Mouse (Mus musculus) G1E (cell line): ENCODE measurements around the gene Psma6. TPM values are rescaled to one million over a fixed set of nuclear protein-coding genes. Genes with fewer than 3 reads are reported as not detected.
A peak's percentile ranks its signal among the peaks of the same experiment; 100 is the strongest.

Source experiments
- ATAC-seq: 2 replicates; pipeline ENCODE4 v1.8.0; 2016; ENCODE audit warnings: mild to moderate bottlenecking; ENCODE audit not compliant: insufficient number of reproducible peaks, poor library complexity, low FRiP score, severe bottlenecking; ENCODE audit errors: extremely low read depth
- DNase-seq: peaks from one replicate; pipeline ENCODE4 v3.0.0; 2012; ENCODE audit warnings: low spot score
- H3K27me3 ChIP-seq: 2 replicates; pipeline ENCODE4 v1.6.1; 2012; ENCODE audit warnings: mild to moderate bottlenecking, low read length, inconsistent platforms; ENCODE audit not compliant: insufficient read depth
- H3K36me3 ChIP-seq: replicated peaks from 2 replicates; pipeline ENCODE3; 2012; ENCODE audit warnings: mild to moderate bottlenecking, inconsistent platforms
- H3K4me1 ChIP-seq: 2 replicates; pipeline ENCODE4 v1.6.1; 2012; ENCODE audit warnings: low read depth, low read length, inconsistent platforms, mixed read lengths; ENCODE audit not compliant: insufficient read depth
- H3K4me3 ChIP-seq: 2 replicates; pipeline ENCODE4 v1.5.1; 2012; ENCODE audit warnings: low read depth, mild to moderate bottlenecking, inconsistent platforms, low read length, moderate library complexity, mixed read lengths
- H3K9me3 ChIP-seq: replicated peaks from 2 replicates; pipeline ENCODE4 v1.6.1; 2012; ENCODE audit warnings: inconsistent platforms
- CTCF ChIP-seq: IDR thresholded peaks from 2 replicates; pipeline ENCODE4 v1.5.1; 2012; ENCODE audit warnings: low read depth, low read length, inconsistent platforms, mixed read lengths
- GATA1 ChIP-seq: IDR thresholded peaks from 2 replicates; pipeline ENCODE4 v1.6.1; 2012; ENCODE audit warnings: borderline replicate concordance, low read length, inconsistent platforms, mixed read lengths
- GATA2 ChIP-seq: IDR thresholded peaks from 2 replicates; pipeline ENCODE4 v1.6.1; 2012; ENCODE audit warnings: low read depth, low read length, inconsistent platforms, borderline replicate concordance
- POLR2AphosphoS5 ChIP-seq: IDR thresholded peaks from 2 replicates; pipeline ENCODE4 v1.6.1; 2012; ENCODE audit warnings: low read depth, low read length, inconsistent platforms; ENCODE audit not compliant: insufficient replicate concordance
- TAL1 ChIP-seq: conservative IDR thresholded peaks from 2 replicates; pipeline ENCODE4 v1.6.1; 2012; ENCODE audit warnings: low read depth, low read length, inconsistent platforms, mixed read lengths
- polyA plus RNA-seq: library from polyadenylated mRNA; stranded (reverse); fragments of >175 nt; gene quantifications from 2 replicates; pipeline ENCODE4 v1.2.3, GENCODE M21; 2012
- total RNA-seq, 2 experiments: library from RNA; stranded (forward) in 1 of 2; stranded (reverse) in 1 of 2; fragments of 200-1000 nt in 1 of 2; fragments of >200 nt in 1 of 2; fragmentation: Nextera tagmentation in 1 of 2; gene quantifications; 2 replicates each; pipeline ENCODE4 v1.2.3; 2014 to 2017

The Psma6 gene
- total and polyA plus RNA-seq, 3 experiments: 37.1 to 536 (median 191) TPM

GRCm38 (mm10) chr12:55384826-55385225 lies 804 bp downstream of the Psma6 start:
- no peak for TF ChIP-seq GATA2
- no peak for TF ChIP-seq POLR2AphosphoS5
- no peak for TF ChIP-seq GATA1
- no peak for TF ChIP-seq CTCF
- TF ChIP-seq TAL1: no peak
- no peaks in the 10 kb centered on the region for H3K27me3 ChIP-seq
- peaks cover 57% of the 10 kb centered on the region for H3K4me1 ChIP-seq
- H3K36me3 ChIP-seq: peaks cover 38% of the 10 kb centered on the region
- no peak for ATAC-seq
- H3K9me3 ChIP-seq: no peaks in the 10 kb centered on the region
- H3K4me3 ChIP-seq: no peak overlapping the region
- DNase-seq: no peak

- no peaks in the 10 kb centered on the region for H3K27me3 ChIP-seq
- ATAC-seq (no peak), DNase-seq (no peak)
- peaks cover 64% of the 10 kb centered on the region for H3K4me1 ChIP-seq
- TF ChIP-seq POLR2AphosphoS5: no peak
- TF ChIP-seq GATA2: no peak
- no peak for TF ChIP-seq TAL1
- no peak for TF ChIP-seq GATA1
- TF ChIP-seq CTCF: no peak
- no peak overlapping the region for H3K4me3 ChIP-seq
- H3K36me3 ChIP-seq: peaks cover 33% of the 10 kb centered on the region
- H3K9me3 ChIP-seq: no peaks in the 10 kb centered on the region
These were observed 1.9 kb downstream of the Psma6 start for GRCm38 (mm10) chr12:55385931-55386330.

GRCm38 (mm10) chr12:55386456-55386855 lies 2.4 kb downstream of the Psma6 start:
- Histone ChIP-seq H3K27me3 (no peaks in the 10 kb centered on the region), H3K9me3 (no peaks in the 10 kb centered on the region), H3K36me3 (peaks cover 37% of the 10 kb centered on the region), H3K4me1 (peaks cover 69% of the 10 kb centered on the region), H3K4me3 (no peak overlapping the region)
- TF ChIP-seq GATA2 (no peak), CTCF (no peak), GATA1 (no peak), TAL1 (no peak), POLR2AphosphoS5 (no peak)
- ATAC-seq (no peak), DNase-seq (no peak)

- H3K27me3 ChIP-seq: no peaks in the 10 kb centered on the region
- H3K4me1 ChIP-seq: peaks cover 71% of the 10 kb centered on the region
- peaks cover 31% of the 10 kb centered on the region for H3K36me3 ChIP-seq
- TF ChIP-seq CTCF (no peak), TAL1 (no peak; the same call in 1 of the 2 replicates), POLR2AphosphoS5 (no peak), GATA1 (no peak), GATA2 (no peak)
- DNase-seq (peak; percentile 47), ATAC-seq (0 out of 2 replicates have a peak, but pooled peaks have one; percentile 35)
- no peaks in the 10 kb centered on the region for H3K9me3 ChIP-seq
- peak overlapping the region; percentile 36; the same call in 1 of the 2 replicates for H3K4me3 ChIP-seq
These were observed 3.2 kb downstream of the Psma6 start for GRCm38 (mm10) chr12:55387083-55387787.

- H3K4me1 ChIP-seq: peaks cover 71% of the 10 kb centered on the region
- DNase-seq: no peak
- H3K27me3 ChIP-seq: no peaks in the 10 kb centered on the region
- no peak for ATAC-seq
- TF ChIP-seq CTCF: no peak
- no peak for TF ChIP-seq POLR2AphosphoS5
- no peak for TF ChIP-seq GATA1
- no peak for TF ChIP-seq TAL1
- no peak for TF ChIP-seq GATA2
- no peaks in the 10 kb centered on the region for H3K9me3 ChIP-seq
- peaks cover 24% of the 10 kb centered on the region for H3K36me3 ChIP-seq
- H3K4me3 ChIP-seq: peak overlapping the region; percentile 36; the same call in 1 of the 2 replicates
These were observed 3.9 kb downstream of the Psma6 start for GRCm38 (mm10) chr12:55387788-55388465.

- ATAC-seq (peak; percentile 55), DNase-seq (peak; percentile 71)
These were observed 4.5 kb downstream of the Psma6 start for GRCm38 (mm10) chr12:55388478-55388877.

More at GRCm38 (mm10) chr12:55388478-55388877, 4.5 kb downstream of the Psma6 start:
- TF ChIP-seq CTCF (0 out of 2 replicates have a peak, but pooled peaks have one; percentile 14), GATA1 (no peak), POLR2AphosphoS5 (no peak), TAL1 (no peak), GATA2 (no peak)
- no peaks in the 10 kb centered on the region for H3K27me3 ChIP-seq
- no peak overlapping the region; the same call in 1 of the 2 replicates for H3K4me3 ChIP-seq
- H3K4me1 ChIP-seq: peaks cover 71% of the 10 kb centered on the region
- H3K9me3 ChIP-seq: no peaks in the 10 kb centered on the region
- peaks cover 18% of the 10 kb centered on the region for H3K36me3 ChIP-seq
